Mouse (Mus musculus): ENCODE measurements around the gene Eef2.

Eef2 gene

DNA sequence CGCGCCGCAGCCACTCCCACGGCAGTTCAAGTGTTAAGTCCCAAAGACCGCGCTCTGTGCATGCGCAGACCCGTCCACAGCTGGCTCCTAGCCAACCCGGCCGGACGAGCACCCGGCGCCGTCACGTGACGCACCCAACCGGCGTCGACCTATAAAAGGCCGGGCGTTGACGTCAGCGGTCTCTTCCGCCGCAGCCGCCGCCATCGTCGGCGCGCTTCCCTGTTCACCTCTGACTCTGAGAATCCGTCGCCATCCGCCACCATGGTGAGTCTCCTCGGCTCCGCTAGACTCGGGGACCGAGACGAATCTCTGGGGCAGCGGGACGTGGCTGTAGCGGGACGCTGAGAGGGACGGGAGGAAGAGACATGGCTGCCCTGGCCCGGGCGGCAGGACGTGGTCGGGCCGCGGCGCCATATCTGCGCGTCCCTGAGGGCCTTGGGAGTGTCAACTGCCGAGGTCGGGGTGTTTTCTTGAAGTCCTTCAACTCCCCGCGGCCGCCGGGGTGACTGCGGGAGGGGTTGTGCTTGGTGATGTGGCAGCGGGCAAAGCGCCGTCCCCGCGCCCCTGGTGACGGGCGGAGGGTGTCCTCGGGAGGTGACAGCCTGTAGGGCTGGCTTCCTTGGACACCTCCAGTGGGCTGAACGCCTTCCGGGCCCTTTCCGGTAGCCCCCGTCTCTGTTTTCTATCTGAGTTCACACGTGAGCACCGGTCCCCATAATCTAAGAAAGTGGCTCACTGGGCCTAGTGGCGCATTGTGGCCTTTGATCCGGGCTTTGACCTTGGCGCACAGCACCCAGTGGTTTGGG, at the start of gene Eef2:
Gene Eef2 (plus strand): TSS at position 166 of the 806 bp plus-strand sequence.
- DNase-seq: peak; percentile 98 to 99

DNA sequence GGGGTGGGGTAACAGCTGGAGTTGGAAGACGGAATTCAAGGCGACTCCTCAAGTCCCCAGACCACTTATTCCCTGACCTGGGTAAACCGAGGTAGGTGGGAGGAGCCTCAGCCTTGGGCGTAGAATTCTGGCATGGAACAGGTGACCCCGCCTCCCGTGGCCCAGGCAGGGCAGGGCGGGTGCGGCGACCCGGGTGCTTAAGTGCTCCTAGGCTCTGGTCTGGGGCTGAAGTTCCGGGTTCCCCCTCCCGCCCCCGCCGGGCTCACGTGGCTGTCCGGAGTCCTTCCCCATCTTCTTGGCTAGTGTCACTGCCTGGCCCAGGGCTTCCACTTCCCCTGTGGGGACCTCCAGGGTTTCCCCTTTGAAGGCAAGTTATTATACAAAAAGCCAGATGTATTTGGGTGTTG, 42.2 kb upstream of the Eef2 start:
- peak; percentile 91 to 92 for DNase-seq

DNA sequence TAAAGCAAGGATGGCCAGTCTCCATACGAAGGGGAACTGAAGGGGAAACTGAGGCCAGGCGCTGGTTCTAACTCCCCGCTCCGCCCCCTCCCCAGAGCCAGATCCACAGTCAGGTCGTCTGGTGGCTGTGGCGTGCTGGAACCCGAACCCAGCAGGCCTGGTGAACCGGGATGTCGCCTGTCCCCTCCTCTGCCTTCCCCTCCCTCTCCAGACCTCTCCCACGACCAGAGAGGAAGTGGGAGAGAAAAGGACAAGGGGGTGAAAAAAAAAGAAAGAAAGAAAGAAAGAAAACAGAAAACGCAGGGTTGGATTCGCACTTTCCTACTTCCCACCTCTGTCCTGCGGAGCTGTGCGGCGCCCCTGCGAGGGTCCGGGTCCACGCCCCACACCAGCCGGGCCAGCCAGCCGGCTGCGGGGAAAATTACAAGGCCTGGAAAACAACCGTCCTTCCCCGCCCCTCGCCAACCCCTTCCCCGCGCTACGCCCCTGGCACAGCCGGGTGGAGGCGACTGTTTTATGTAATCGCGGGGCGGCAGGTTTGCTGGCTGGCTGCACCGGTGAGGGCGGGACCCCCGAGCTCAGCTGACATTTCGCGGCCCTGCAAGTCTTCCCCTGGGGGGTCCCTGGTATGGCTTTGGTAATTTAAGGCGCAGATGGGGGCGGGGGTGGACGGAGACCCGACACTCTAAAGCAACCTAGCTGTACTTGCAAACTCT, 41.3 kb upstream of the Eef2 start, which contains the start of gene Zbtb7a:
Gene Zbtb7a (plus strand): TSS at position 255 of the 716 bp plus-strand sequence.
- DNase-seq: peak; percentile 63 to 70

DNA sequence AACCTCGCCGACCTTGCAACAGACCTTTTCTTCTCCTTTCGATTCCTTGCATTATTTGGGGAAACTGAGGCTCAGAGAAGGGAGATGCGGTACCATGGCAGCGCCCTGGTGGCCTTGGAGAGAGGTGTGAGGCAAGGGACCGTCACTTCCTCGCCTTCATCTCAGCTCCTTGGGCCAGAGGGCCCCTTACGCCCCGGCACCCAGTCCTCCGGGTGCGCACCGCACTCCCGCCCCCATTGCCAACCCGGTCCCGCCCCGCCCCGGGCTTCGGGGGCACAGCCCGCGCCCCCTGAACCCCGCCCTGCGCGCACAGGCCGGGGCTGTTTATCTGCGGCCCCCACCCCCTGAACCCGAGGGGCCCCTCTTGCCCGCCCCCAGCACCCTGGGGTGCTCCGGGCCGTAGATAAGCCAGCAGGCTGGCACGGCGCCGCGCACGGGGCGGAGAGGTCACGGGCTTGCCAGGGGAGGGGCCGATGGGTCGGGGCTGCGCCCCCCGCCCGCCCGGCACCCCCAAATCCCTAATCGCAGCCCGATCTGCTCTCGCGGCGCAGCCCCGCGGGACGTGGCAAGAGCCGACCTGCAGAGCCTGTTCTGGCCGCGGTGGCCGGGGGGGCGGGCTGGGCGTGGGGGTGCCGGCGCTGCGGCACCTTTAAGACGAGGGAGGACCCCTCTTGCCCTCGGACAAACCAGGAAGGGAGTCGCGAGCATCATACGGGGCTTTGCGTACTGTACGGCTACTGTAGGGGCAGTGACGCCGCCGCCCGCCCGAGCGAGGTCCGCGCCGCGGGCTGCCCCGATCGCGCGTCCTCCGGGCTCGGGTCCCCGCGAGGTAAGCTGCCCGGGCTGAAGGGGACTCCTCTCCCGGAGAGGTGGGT, 40.4 kb upstream of the Eef2 start:
- peak; percentile 85 to 89 for DNase-seq

DNA sequence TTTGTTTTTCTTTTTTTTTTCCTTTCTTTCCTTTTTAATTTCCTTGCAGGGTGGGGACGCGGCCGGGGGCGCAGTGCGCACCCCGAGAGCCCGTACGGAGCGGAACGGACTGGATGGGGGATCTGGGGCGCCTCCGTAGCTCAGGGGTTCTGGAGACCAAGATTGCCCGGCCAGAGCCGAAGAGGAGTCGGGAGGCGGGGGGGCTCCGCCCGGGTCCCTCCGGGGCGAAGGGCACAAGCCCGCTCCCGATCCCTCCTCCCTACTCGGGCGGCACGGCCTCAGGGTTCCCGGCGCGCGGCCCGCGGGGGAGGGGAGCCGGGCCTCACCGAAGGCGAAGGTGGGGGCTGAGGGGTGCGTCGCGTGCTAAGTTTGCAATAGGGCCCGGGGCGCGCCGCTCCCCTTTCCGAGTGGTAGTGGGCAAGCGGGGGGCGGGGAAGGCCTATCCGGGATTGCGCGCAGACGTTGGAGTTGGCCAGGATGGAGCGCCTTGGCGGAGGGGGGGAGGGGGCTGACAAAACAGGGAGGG, 39.7 kb upstream of the Eef2 start:
- DNase-seq: peak; percentile 77

DNA sequence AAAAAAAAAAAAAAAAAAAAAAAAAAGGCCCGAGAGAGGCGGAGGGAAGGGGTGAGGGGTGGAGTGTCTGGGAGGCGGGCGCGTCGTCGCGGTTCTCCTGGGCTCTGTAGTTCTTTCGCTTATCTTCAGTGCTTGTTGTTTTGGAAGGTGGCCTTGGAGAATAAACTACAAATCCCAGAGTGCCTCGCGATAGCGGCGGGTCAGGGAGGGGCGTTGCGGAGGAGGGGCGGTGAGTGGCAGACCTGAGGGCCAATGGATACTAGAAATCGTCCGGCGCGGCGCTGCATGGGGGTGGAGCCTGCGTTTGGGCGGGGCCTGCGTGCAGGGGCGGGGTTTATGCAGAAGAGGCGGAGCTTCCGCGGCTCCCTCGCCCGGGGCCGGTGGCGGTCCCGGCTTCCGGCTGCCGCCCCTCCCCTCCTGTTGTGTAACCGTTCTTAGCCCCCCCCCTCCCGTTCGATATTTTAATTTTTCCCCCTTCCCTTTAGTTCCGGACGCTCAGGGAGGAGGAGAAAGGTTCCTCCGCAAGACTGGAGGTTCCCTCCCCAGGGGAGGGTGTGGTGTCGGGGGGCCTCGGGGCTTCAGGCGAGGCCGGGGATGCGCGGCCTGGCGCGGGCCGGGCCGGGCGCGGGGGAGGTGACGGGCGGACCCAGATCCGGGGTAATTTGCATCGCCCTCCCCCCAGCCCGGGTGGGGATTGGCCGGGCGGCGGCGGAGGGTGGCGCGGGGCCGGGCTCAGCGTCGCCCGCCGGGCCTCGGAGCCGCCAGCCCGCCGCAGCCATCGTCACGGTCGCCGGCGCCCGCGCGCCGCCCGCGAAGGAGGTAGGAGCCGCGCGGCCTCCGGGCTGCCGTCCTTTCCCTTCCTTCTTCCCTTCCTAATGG, 38.9 kb upstream of the Eef2 start:
- peak; percentile 99 for DNase-seq

DNA sequence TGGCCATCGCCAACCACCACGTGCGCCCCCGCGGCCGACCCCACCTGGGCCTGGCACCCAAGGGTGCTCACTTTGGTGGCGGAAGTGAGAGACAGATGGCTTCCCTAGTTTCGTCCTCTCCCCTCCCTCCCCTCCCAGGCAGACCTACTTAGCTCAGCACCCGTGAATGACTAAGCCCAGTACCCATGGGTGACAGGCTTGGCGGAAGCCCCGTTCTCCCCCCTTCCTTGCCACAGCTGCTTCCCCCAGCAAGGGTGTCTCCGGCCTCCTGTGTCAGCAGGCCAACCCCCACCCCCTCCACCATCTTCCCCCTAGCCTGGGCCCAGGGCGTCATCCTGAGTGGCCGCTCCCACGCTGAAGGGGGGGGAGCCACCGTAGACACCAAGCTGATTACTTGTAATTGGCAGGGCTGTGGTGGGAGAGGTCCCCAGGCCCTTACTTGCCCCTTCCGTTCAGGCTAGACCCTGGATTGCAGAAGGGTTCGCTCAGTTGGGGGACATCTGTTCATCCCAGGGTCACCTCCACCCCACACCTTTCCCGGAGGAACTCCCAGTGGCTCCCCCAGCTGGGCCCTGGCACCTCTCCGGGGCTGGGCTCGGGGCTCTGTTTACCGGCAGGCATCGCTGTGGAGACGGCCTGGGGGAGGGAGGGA, 38.2 kb upstream of the Eef2 start:
- peak; percentile 52 to 53 for DNase-seq

DNA sequence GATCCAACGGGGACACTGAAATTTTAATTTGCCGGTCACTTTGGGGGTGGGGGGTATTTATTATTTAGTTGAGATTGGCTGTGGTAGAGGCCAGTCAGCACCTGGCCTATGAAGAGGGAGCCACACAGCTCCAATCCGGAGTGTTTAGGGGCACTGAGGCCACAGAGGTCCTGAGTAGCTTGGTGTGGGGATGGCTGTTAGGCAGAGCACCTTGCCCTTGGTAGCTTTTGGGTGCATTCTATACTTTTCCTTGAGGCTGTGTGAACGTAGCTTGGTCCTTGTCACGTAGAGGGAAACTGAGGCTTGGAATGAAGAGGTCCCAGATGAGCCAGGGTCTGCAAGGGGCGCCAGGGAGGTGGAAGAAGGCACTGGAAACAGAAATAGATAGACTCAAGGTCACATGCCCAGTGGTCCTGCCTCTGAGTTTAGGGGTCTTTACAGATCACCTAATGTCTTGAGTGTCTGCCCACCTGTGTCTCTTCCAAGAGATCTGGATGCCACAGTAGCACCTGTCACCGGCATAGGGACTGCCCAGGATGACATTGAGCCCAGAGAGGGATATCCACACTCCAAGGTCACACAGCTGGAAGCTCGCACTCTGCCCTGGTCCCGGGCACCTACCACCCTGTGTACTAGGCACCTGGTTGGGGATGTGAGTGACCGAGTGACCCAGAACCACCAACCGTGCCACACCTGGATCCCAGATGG, 37.5 kb upstream of the Eef2 start:
- DNase-seq: no peak

DNA sequence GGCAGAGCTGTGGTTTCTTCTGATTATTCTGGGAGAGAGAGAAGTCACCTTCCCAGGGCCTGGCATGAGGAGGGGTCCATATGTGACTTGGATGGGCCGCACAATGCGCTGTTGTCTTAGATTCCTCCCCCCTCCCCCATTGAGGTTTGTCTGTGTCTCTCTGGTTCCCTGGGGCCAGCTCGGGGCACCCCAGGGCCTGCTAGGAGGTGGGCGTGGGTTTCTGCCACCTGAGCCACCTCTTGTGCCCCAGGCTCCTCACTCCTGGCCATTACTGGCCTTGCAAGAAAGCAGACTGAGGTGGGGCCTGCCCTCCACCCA, 36.9 kb upstream of the Eef2 start:
- no peak for DNase-seq

DNA sequence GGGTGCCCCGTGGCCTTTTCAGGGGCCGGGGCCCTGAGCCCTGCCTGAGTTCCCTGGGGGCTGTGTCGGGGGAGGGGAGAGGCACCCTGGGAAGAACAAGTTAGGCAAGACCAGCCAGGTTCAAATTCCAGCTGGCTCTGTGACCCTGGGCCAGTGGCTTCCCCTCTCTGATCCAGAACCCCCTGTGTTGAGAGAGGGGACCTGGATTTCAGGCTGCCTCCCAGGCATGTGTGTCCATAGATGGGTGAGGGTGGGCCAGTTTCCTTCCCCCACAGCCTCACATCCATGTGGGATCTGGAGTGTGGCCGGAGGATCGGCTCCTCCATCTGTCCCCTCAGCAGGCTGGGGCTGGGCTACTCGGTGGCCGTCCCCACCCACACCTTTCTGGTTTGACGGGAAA, 36.4 kb upstream of the Eef2 start:
- DNase-seq: no peak

DNA sequence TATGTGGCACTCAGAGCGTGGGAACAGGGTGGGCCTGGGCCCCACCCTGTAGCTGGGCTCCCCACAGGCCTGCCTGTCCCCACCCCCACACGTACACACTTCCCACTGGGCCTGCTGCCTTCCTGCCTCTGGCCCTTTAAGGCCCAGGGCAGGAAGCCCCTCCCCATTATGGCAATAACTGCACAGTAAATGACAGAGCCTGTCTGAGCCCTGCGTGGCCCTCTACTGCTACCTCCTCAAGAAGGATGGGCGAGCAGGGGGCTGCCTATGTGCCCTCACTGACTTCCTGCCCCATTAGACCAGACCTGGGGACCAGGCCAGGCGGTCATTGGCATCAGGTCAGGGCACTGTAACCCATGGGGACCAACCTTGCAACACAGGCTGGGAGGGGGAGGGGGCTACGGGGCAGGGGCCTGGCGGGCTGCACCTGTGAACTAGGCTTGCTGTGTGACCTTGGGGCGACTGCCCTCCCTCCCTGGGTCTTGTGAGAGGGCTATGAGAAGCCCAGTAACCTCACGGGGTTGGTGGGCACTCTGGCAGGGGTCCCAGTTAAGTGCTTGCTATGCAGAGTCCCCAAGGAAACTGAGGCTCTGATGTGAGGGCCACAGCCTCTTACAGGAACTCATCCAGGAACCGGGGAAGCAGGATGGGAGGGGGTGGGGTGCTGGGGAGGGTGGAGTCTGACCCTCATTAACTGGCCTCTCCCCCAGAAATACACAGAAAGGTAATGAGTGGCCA, 35.5 kb upstream of the Eef2 start:
- DNase-seq: peak; percentile 52 to 66

DNA sequence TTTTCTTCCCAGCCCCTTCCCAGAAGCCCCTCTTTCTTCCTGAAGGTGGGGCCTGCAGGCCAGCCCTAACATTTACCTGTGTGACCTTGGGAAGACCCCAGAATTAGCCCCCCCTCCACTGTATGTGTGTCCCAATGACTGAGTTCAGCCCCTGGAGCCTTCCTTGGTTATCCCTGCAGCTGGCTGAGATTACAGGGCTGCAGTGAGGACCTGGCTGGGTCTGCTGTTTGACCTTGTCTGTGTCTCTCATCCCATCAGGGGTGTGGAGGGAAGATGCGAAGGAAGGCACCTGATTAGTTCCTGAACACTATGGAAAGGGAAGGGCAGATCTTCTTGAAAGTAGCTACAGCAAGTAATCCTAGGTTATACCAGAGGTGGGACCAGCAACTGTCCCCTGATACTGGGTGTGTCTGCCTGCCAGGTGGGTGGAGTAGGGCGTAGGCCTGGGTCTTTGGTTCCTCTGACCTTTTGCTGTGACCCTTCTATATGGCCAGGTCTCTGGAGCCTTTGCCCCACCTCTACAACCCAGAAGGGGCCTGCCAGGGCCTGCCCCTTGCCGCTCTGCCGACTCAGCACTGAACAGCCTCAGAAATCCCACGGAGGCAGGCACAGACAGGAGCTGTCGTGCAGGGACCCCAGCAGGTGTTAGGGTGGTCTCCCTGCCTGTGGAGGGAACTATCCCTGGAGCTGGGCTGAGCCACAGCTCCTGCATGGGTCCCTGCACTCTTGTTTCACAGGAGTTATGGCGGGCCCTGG, 34.8 kb upstream of the Eef2 start:
- DNase-seq: no peak

DNA sequence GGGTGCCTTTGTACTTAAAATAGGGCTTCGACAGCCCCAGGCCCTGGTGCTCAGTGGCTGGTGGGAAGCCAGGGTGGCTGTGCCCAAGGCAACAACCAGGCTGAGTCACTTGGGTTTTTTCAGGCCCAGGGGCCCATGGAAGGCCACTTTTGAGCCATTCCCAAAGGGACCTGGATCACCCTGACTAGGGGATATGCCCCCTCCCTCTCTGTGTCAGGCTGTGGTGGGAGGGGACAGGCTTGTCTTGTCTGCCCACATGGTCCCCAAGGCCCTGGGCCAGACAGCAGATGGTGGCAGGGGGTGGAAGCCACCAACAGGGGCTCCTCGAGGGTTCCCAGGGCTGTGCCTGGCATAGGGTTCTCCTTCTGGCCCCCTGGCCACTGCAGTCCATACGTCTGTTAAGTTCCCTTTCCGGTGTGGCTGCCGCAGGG, 33.9 kb upstream of the Eef2 start:
- DNase-seq: no peak

DNA sequence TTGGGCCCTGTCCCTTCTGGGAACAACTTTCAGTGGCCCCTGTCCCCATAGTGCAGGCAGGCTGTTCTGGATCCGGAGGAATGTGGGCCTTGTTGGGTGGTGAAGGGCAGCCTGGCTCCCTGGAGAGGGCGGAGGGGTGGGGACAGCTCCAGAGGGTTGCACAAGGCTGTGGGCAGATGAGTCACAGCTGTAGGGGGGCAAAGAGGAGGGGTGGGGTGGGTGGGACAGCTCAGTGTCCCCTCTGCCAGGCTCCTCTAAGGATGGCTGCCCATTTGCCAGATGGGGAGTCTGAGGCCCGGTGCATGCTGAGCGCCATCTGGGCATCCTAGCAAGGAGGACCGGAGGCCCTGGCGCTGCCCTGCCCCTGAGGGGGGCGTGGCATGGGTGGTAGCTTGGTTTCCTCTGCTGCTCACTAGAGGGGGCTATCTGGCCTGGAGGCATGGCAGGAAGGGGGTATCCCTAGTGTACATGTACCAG, 33.2 kb upstream of the Eef2 start:
- peak; percentile 55 for DNase-seq

DNA sequence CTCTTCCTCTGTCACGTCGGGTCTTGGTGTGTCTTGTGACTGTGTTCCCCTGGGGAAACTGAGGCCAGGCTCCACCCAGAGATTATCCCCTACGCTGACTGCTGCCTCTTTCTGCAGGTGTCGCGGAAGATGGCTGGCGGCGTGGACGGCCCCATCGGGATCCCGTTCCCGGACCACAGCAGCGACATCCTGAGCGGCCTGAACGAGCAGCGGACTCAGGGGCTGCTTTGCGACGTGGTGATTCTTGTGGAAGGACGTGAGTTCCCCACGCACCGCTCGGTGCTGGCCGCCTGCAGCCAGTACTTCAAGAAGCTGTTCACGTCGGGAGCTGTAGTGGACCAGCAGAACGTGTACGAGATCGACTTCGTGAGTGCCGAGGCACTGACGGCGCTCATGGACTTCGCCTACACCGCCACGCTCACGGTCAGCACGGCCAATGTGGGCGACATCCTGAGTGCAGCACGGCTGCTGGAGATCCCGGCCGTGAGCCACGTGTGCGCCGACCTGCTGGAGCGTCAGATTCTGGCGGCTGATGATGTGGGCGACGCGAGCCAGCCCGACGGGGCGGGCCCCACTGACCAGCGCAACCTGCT, 32.5 kb upstream of the Eef2 start:
- DNase-seq: no peak

DNA sequence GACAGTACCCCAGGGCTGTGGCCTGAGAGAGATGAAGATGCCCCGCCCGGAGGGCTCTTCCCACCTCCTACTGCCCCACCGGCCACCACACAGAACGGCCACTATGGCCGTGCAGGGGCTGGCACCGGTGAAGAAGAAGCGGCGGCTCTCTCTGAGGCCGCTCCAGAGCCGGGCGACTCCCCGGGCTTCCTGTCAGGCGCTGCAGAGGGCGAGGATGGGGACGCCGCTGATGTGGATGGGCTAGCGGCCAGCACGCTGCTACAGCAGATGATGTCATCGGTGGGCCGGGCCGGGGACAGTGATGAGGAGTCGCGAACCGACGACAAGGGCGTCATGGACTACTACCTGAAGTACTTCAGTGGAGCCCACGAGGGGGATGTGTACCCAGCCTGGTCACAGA, 31.8 kb upstream of the Eef2 start:
- peak; percentile 62 to 67 for DNase-seq

DNA sequence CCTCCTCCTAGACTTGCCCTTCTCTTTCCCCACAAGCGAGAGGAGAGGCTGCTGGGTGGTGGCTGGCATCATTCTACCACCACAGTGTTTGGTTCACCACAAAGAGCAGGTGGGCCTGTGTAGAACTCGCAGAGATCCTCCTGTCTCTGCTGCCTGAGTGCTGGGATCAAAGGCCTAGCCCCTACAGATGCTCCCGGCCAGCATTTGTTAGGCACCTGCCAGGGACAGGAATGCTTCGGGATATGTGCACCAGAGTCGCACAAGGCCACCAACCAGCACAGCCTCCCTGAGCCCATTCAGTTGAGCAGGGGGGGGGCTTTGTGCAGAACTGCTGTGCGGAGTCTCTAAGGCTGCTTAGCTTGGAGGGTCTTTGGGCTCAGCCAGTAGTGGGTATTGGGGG, 31.1 kb upstream of the Eef2 start:
- no peak for DNase-seq

DNA sequence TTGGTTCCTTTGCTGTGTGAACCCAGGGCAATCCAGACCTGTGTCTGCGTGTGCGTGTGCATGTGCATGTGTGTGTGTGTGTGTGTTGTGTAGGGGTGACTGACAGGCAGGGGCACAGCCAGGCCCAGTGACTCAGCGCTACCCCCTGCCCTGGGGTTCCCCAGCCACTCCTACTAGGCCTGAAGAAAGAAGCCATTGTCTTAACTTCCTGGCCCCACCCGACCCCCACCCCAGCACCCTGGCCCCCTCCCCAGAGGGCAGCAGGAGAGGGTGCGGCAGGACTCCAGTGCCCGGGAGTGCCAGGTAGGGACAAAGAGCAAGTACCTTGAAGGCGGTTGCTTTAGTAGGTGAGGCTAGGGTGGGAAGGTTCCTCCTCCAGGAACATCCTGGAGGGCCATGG, 30.7 kb upstream of the Eef2 start:
- no peak for DNase-seq

DNA sequence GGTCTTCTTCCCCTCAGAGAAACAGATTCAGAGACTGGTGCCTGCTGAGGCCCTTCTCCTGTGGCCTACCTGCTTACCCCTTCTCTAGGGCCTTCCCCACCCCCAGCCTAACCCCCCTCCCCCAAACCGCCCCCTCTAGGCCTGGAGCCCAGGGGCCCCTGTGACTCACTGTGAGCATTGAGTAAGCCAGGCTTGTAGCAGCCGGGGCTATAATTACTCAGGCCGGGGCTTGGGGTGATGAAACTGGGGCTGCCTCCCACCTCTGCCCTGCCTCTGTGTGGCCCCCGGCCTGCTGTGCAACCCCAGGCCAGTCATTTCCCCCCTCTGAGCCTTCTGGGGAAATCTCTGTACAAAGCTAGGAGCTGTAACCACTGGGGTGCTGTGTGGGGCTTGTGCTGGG, 30.1 kb upstream of the Eef2 start:
- no peak for DNase-seq
